25 mouse cellular contexts compared by ENCODE assay signal in the genomic region with DNA sequence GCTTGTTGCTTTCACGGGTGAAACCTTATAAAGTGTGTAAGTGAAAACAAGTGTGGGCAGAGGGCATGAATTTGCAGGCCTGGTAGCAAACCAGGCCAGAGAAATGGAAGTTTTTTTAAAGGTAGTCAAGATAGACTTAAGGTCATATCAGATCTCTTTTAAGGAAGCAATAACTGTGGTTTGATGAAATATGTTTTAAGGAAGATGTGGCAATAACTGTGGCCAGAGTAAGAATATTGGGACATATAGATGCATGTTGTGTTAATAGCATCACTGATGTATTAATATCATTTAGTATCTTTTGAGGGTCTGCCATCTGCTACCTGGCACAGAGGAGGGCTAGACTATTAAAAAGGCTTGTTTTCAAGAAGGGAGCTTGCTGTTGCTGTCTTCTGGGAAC. TPM values are rescaled to one million over a fixed set of nuclear protein-coding genes. Genes with fewer than 3 reads are reported as not detected.
DNase-seq lines count a peak whose midpoint lies in the region; ATAC-seq lines count a peak whose summit lies in the region.
"Had no signal": no experiment of that assay in that cellular context is flagged by ENCODE, and none has a peak within 500 bp of the region (broad histone marks: within the 10 kb centered on the region; RNA-seq: fewer than 3 reads in every experiment).

No protein-coding gene starts in this region.

- H3K4me2 ChIP-seq in midbrain, embryonic 11.5 days, result no peak overlapping the region
- H3K4me2 ChIP-seq: heart, embryonic 12.5 days; heart, embryonic 15.5 days; hindbrain, embryonic 12.5 days; hindbrain, embryonic 15.5 days had no signal

- no peak overlapping the region for H3K4me3 ChIP-seq in midbrain, embryonic 11.5 days (ENCODE audit: low read depth, low read length)
- H3K4me3 ChIP-seq: gastrocnemius, adult 2 months; heart, embryonic 12.5 days; heart, embryonic 15.5 days; hindbrain, embryonic 12.5 days; hindbrain, embryonic 15.5 days had no signal

- no peaks in the 10 kb centered on the region for H3K9me3 ChIP-seq in midbrain, embryonic 11.5 days (ENCODE audit: control insufficient read depth, low read length)
- H3K9me3 ChIP-seq: heart, embryonic 12.5 days; heart, embryonic 15.5 days; hindbrain, embryonic 12.5 days; hindbrain, embryonic 15.5 days had no signal

- H3K4me1 ChIP-seq in midbrain, embryonic 11.5 days (ENCODE audit: control insufficient read depth, insufficient read depth, low read length), result no peaks in the 10 kb centered on the region
- H3K4me1 ChIP-seq: heart, embryonic 15.5 days; hindbrain, embryonic 12.5 days; hindbrain, embryonic 15.5 days had no signal

- no peaks in the 10 kb centered on the region for H3K27me3 ChIP-seq in midbrain, embryonic 11.5 days (ENCODE audit: control insufficient read depth, insufficient read depth, low read length)
- H3K27me3 ChIP-seq: heart, embryonic 12.5 days; heart, embryonic 15.5 days; hindbrain, embryonic 12.5 days; hindbrain, embryonic 15.5 days had no signal

- H3K27ac ChIP-seq in midbrain, embryonic 11.5 days (ENCODE audit: low read depth, low read length), result no peak overlapping the region
- H3K27ac ChIP-seq: gastrocnemius, adult 2 months; heart, embryonic 15.5 days; hindbrain, embryonic 12.5 days; hindbrain, embryonic 15.5 days had no signal

- DNase-seq in 416B (ENCODE audit: low read depth), result peak; percentile 76
- DNase-seq in heart, postnatal 4 days, result no peak
- no peak for DNase-seq in midbrain, embryonic 11.5 days (ENCODE audit: low spot score, missing footprints)
- DNase-seq: adrenal gland, adult 8-10 months; adrenal gland, postnatal 25 days; cerebellum, adult 11-12 months; cerebellum, adult 8-10 months; cerebellum, postnatal 10 days; cerebellum, postnatal 36 days; forebrain, postnatal 0 days; gastrocnemius, adult 2 months; gastrocnemius, postnatal 14 days; heart, adult 18-20 months; heart, postnatal 10 days; heart, postnatal 36 days had no signal

- ATAC-seq in common myeloid progenitor, adult 5-6 weeks (replicated peaks; ENCODE audit: low read depth, poor library complexity, severe bottlenecking), result peak; percentile 84
- peak; percentile 94 for ATAC-seq in megakaryocyte, adult 5-6 weeks (ENCODE audit: poor library complexity, severe bottlenecking)
- no peak for ATAC-seq in erythroblast, adult 5-6 weeks (replicated peaks; ENCODE audit: low FRiP score, poor library complexity, severe bottlenecking)
- ATAC-seq in midbrain, embryonic 11.5 days (ENCODE audit: low FRiP score), result no peak
- ATAC-seq: activated CD4-positive, CD25-positive, alpha-beta regulatory T cell, adult 4 months; CD4-positive, CD25-positive, alpha-beta regulatory T cell, adult 4 months; forebrain, embryonic 14.5 days; forebrain, postnatal 0 days had no signal

- WGBS in midbrain, embryonic 11.5 days, result 65% methylated on average over 1 of the region's 1 CpGs

- H3K9ac ChIP-seq in midbrain, embryonic 11.5 days (ENCODE audit: low read length), result no peak overlapping the region
- H3K9ac ChIP-seq: forebrain, postnatal 0 days; heart, embryonic 12.5 days; heart, embryonic 15.5 days; hindbrain, embryonic 12.5 days; hindbrain, embryonic 15.5 days had no signal

- peaks cover 3% of the 10 kb centered on the region; the same call in 1 of the 2 replicates for H3K36me3 ChIP-seq in midbrain, embryonic 11.5 days (ENCODE audit: control insufficient read depth, insufficient read depth, low read length)

RNA-seq across cellular contexts. Expression of gene AW209491, which starts 10.0 kb away (rescaled TPM):
- 20.1 and 25.3 TPM in 2 replicates for total RNA-seq in common myeloid progenitor, adult 5-6 weeks (2017)
- 4.6 and 4.7 TPM in 2 replicates for total RNA-seq in megakaryocyte, adult 5-6 weeks (2015)
- 6.9 and 7.8 TPM in 2 replicates for total RNA-seq in megakaryocyte, adult 5-6 weeks (2017)
- total RNA-seq in heart, postnatal 4 days (2021), result 10 to 100 TPM; 10.4 to 10.5 TPM
- 2.5 and 4.6 TPM in 2 replicates for total RNA-seq in erythroblast, adult 5-6 weeks (2015; ENCODE audit: low replicate concordance)
- total RNA-seq in erythroblast, adult 5-6 weeks (2017; ENCODE audit: low replicate concordance), result 5.5 and 9.2 TPM in 2 replicates
- polyA plus RNA-seq in midbrain, embryonic 11.5 days (2014; fragmentation: Nextera tagmentation; extraction: Ambion mirVana), result 30.3 and 31.0 TPM in 2 replicates

RNA-seq across cellular contexts. Expression of gene Psma2, which starts 27.0 kb away (rescaled TPM):
- 78.1 and 86.7 TPM in 2 replicates for total RNA-seq in common myeloid progenitor, adult 5-6 weeks (2017)
- total RNA-seq in megakaryocyte, adult 5-6 weeks (2015), result 121 and 143 TPM in 2 replicates
- 92.6 and 98.2 TPM in 2 replicates for total RNA-seq in megakaryocyte, adult 5-6 weeks (2017)
- total RNA-seq in heart, postnatal 4 days (2021), result 10 to 100 TPM; 65.1 to 69.4 TPM
- 55.8 and 61.5 TPM in 2 replicates for total RNA-seq in erythroblast, adult 5-6 weeks (2015; ENCODE audit: low replicate concordance)
- total RNA-seq in erythroblast, adult 5-6 weeks (2017; ENCODE audit: low replicate concordance), result 34.4 and 71.8 TPM in 2 replicates
- polyA plus RNA-seq in midbrain, embryonic 11.5 days (2014; fragmentation: Nextera tagmentation; extraction: Ambion mirVana), result 219 and 228 TPM in 2 replicates

RNA-seq across cellular contexts. Expression of gene Mrpl32, which starts 27.0 kb away (rescaled TPM):
- total RNA-seq in common myeloid progenitor, adult 5-6 weeks (2017), result 95.1 and 136 TPM in 2 replicates
- 54.7 and 55.8 TPM in 2 replicates for total RNA-seq in megakaryocyte, adult 5-6 weeks (2015)
- 75.8 and 101 TPM in 2 replicates for total RNA-seq in megakaryocyte, adult 5-6 weeks (2017)
- 10 to 100 TPM; 46.5 to 48.5 TPM for total RNA-seq in heart, postnatal 4 days (2021)
- total RNA-seq in erythroblast, adult 5-6 weeks (2015; ENCODE audit: low replicate concordance), result 20.8 and 31.1 TPM in 2 replicates
- total RNA-seq in erythroblast, adult 5-6 weeks (2017; ENCODE audit: low replicate concordance), result 22.6 and 24.1 TPM in 2 replicates
- polyA plus RNA-seq in midbrain, embryonic 11.5 days (2014; fragmentation: Nextera tagmentation; extraction: Ambion mirVana), result 121 and 122 TPM in 2 replicates

Comparison
In these comparisons a context has a peak if more than half of its experiments do, and no peak if none do; other contexts are left out.
1. ATAC-seq: peak in common myeloid progenitor, adult 5-6 weeks (single experiment) and megakaryocyte, adult 5-6 weeks (single experiment); none in erythroblast, adult 5-6 weeks (single experiment) and midbrain, embryonic 11.5 days (single experiment).